Mouse (Mus musculus): ENCODE measurements around the gene Ptpn3. TPM values are rescaled to one million over a fixed set of nuclear protein-coding genes. Genes with fewer than 3 reads are reported as not detected.

Gene Ptpn3
- total RNA-seq, 1 experiment from 2014 or later, result 0.35 TPM

GRCm38 (mm10) chr4:57156549-57157169, 145.0 kb downstream of the Ptpn3 start:
- ATAC-seq (ENCODE audit: extremely low read depth, insufficient number of reproducible peaks, low FRiP score, poor library complexity, severe bottlenecking), result no peak

- no peak for ATAC-seq (ENCODE audit: extremely low read depth, insufficient number of reproducible peaks, low FRiP score, poor library complexity, severe bottlenecking)
Observed at GRCm38 (mm10) chr4:57153838-57154237, 147.8 kb downstream of the Ptpn3 start.

DNA sequence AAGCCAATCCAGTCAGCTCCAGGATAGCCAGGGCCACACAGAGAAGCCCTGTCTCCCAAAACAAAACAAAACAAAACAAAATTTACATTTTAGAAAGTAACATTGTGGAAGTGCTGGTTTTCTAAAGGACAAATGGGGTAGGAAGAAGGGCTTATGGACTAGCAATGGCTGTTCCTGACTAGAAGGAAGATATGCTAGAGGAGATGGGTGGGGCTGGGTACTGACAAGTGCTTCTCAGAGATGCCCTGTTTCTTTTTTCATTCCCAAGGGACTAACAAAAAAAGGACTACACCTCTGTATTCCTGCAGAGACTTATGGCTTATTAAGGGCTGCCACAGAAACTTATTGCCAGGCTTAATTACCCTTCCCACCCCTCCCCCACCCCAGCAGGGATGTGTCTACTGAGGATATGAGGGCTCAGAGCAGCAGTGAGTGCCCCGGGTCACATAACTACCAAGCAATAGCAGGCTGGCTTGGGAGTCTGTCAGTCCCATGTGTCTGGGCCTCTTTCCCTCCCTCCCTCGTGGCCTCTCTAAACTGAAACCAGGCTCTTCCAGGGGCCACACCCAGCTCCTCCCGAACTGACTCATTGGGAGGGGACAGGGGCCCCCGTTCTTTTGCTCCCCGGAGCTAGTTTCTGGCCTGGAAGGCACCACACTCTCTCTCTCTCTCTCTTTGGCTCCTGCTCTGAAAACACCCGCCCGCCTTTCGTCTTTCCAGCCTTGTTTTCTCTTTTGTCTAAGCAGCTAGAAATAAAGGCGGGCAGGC, 148.4 kb downstream of the Ptpn3 start:
- no peak for ATAC-seq (ENCODE audit: extremely low read depth, insufficient number of reproducible peaks, low FRiP score, poor library complexity, severe bottlenecking)

- no peak for ATAC-seq (ENCODE audit: extremely low read depth, insufficient number of reproducible peaks, low FRiP score, poor library complexity, severe bottlenecking)
Observed at GRCm38 (mm10) chr4:57148182-57148581, 153.5 kb downstream of the Ptpn3 start.

- peak; percentile 77 for ATAC-seq (ENCODE audit: extremely low read depth, insufficient number of reproducible peaks, low FRiP score, poor library complexity, severe bottlenecking)
Observed at GRCm38 (mm10) chr4:57143026-57143937, 158.4 kb downstream of the Ptpn3 start, which contains the start of gene Epb41l4b. Gene Epb41l4b, minus strand, starts transcription at chr4:57143437.

- no peak for ATAC-seq (ENCODE audit: extremely low read depth, insufficient number of reproducible peaks, low FRiP score, poor library complexity, severe bottlenecking)
Observed at GRCm38 (mm10) chr4:57142374-57143025, 159.1 kb downstream of the Ptpn3 start.

DNA sequence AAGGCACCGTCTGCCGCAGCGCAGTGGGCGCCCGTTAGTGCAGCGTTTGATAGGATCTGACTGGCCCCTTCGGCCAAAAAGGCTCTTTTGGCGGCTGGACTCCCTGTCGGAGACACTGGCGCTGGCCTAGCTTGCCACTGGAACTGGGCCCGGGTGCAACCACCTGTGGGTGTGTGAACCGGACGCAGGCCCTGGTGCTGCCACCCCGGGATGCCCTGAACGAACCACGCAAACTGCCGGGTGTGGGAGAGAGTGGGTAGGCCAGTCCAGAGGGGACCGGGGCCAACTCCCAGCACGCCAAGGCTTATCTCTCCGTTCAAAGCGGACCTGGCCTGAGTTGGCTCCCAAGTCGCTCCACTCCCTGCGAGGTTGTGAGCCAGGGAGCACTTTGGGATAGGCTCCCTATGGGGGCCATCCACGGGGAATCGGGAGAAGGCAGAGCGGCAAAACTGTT, 159.7 kb downstream of the Ptpn3 start:
- ATAC-seq (ENCODE audit: extremely low read depth, insufficient number of reproducible peaks, low FRiP score, poor library complexity, severe bottlenecking), result no peak

DNA sequence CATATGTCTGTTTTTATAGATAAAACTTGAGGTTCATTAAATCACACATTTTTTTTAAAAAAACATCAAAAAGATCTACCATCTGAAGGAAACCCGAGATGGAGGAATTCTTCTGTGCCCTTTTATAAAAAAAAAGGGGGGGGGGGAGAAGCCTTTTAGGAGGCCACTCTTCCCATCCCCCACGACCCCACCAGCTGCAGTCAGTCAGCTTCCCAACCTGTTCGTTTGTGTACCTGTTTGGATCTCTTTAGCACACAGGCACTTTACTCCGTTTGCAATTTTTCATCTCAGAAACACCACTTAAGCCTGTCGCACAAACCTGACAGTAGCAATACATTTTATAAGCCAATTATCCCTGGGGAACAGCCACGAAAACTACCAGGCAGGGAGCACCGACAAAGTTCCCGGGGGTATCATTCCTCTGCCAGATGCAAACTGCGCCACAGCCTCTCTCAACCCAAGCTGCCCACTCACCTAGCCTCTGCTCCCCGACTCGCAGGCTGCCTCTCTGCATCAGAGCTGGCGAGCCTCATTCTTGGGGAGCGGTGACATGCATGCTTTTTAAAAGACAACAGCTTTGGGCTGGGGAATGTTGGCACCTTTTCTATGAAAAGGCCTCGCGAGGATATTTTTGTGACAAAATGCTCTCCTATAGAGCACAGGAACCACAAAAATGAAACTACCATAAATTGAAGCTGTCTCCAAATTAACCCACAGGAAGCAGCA, 160.5 kb downstream of the Ptpn3 start:
- ATAC-seq (ENCODE audit: extremely low read depth, insufficient number of reproducible peaks, low FRiP score, poor library complexity, severe bottlenecking), result no peak

Other genes with a start within 250 kb of the Ptpn3 start
- gene Epb41l4b, start 158.4 kb downstream of the Ptpn3 start, total RNA-seq (2017), result 0.49 and 3.1 TPM in 2 replicates
- not detected in 2 replicates for gene Palm2, start 132.4 kb upstream of the Ptpn3 start, total RNA-seq (2017)

Data from neutrophil, adult 5-6 weeks (primary cell).